Mouse (Mus musculus) T-helper 2 cell (primary cell): ENCODE measurements around the gene Vgf.

Experiments used
- in situ Hi-C: fragments of 300-600 bp; cut with MboI, MseI; formaldehyde crosslinking; loops from one replicate; pipeline ENCODE4 v1.15.1; 2025; ENCODE audit warnings: high pct_unique_total_duplicates

Vgf gene

DNA sequence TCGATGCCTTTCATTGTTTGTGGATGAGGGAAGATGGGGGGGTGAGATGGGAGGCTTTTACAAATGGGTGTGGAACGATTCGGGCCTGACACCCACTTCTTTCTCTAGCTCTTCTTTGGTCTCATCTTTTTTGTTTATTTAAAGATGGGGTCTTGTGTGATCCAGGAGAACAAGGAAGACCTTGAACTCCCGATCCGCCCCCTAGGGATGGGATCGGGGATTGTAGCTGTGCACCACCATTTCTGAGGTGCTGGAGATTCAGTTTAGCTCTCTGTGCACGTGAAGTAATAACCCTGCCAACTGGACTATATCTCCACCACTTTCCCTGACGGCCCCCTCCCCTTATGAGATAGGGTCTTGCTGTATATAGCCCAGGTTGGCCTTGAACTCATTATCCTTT, 39.7 kb downstream of the Vgf start:
- in situ Hi-C loops: no loop called here

DNA sequence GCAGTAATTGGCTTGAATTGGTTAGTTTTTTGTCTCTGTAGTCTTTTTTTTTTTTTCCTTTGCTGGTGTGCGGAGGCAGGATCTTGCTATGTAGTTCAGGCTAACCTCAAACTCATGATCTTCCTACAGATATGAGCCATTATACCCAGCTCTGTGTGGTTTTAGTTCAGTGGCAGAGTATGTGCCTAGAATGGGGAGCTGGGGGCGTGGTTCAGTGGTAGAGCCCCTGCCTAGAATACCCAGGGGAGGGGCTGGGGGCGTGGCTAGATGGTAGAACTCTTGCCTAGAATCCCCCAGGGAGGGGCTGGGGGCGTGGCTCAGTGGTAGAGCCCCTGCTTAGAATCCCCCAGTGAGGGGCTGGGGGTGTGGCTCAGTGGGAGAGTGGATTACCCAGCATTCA, 42.5 kb downstream of the Vgf start:
- in situ Hi-C loops: no loop called here

- in situ Hi-C loops: no loop called here
Measured at GRCm38 (mm10) chr5:137070881-137071605, 44.9 kb downstream of the Vgf start.

DNA sequence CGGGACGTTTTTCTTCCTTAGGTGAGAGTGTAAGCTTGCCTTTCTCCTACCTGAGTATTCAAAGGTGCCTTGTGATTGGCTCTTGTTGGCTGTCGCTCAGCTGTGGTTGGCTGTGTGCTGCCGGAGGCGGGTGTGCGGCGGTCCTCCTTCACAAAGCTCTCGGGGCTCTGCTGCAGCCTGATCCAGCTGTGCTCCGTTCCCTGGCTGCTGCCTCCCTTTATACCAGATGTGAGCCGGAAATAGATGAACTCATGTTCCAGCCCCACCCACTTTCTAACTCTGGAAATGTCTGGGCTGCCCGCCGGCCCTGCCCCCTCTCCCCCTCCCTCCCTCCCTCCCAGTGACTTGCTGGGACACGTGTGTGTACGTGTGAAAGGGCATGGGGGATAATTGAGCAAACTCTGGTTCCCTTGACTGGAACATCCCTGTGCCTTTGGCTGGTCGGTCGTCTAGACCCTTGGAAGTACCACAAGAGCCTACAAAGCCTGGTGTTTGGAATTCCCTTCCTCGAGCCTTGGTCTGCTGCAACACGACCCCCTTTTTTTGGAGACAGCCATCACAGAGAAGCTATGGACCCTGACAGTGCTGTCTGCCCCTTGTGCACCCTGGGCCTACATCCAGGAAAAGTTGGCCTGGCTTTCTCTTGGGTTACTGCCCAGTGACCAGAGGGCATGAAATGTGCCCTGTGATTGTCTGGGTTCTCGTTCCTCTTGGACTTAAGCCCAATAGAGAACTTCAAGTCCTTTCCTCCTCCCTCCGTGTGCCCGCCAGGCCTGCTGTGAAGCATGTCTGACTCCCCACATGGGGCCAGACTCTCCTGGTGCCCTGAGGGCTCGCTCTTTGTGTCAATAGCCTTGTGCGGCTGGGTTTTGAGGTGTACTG, 46.1 kb downstream of the Vgf start, which contains the start of gene Serpine1:
Serpine1 (minus strand) TSS at position 190 of the 882 bp plus-strand sequence.
- in situ Hi-C loops: no loop called here

GRCm38 (mm10) chr5:137073141-137073540, 46.9 kb downstream of the Vgf start:
- in situ Hi-C loops: no loop called here

DNA sequence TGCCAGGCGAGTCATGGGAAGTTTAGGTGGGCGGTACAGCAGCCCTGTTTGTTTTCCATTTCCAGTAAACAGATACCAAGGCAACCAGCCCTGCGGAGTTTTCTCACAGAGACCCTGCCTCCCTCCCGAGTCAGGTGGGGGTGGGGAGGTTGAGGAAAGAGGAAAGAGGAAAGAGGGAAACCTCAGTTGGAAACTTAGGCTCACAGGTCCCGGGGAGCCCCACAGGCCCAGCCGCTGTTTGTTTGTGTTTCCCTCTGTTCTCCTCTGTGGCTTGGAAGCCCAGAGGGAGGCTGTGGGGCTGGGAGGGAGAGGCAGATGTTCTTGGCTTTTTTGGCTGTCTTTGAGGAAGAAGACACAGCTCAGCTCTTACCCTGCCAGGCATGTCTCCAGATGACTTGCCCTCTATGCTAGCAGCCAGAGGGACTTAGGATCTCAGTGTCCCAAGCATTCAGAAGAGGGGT, 48.0 kb downstream of the Vgf start:
- in situ Hi-C loops: no loop called here

- in situ Hi-C loops: no loop called here
Measured at GRCm38 (mm10) chr5:137075726-137076125, 49.5 kb downstream of the Vgf start.

GRCm38 (mm10) chr5:137076191-137076930, 50.2 kb downstream of the Vgf start:
- in situ Hi-C loops: no loop called here

- in situ Hi-C loops: no loop called here
Measured at GRCm38 (mm10) chr5:137077187-137077586, 51.0 kb downstream of the Vgf start.

DNA sequence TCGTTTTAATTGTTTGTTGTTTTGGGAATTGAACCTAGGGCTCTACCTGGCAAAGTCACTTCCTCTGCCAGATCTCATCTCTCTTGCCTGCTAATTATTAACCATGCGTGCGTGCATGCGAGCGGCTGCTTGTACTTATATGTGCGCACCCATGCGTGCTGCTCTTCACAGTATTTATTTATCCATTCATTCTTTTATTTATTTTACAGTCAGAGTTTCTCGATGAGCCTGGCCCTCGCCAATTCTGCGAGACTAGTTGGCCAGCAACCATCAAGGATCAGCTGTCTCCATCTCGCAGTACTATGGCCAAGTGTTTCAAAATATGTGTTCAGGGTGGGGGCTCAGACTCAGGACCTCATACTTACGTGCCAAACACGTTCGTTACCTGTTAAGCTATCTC, 51.8 kb downstream of the Vgf start:
- in situ Hi-C loops: no loop called here

DNA sequence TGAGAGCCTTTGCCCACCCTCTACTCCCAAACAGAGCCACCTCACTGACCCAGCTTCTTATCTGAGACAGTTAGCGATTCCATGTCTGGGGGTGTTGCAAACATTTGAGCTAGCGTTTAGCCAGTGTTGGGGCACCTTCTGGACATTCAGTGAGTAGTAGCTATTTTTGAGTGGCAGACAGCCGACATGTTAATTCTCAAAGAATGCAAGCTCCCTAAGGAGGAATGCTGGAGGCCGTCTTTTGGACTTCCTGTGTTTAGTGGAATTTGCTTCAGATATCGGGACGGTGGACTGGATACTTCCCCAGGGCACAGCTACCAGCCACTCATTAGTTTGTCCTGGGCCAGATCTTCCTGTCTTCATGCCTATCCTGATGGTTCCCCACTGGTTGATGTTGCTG, 52.4 kb downstream of the Vgf start:
- in situ Hi-C loops: no loop called here

- in situ Hi-C loops: no loop called here
Measured at GRCm38 (mm10) chr5:137079849-137080248, 53.7 kb downstream of the Vgf start.
